Mouse (Mus musculus) embryonic facial prominence, embryonic 11.5 days (tissue): ENCODE measurements at regions not wholly inside any gene's neighbourhood (a gene's known extent, or its start where the extent isn't known, plus 50 kb on each side); places are given as distances from the start of the nearest gene placed in this dataset. TPM values are rescaled to one million over a fixed set of nuclear protein-coding genes. Genes with fewer than 3 reads are reported as not detected.

Experiments used
- microRNA-seq: library from miRNA; unstranded; fragments of <30 nt; microRNA quantifications from one replicate; pipeline ENCODE4, GENCODE M21; 2016; ENCODE audit warnings: borderline number of aligned reads

Small RNA genes lying in the stretch of these regions (microRNA-seq; reads per million reads assigned to microRNA genes)
- gene Mir7214 (not detected), gene Mir7216 (not detected), gene Mir7217 (not detected), gene Mir7218 (not detected)
